Mouse (Mus musculus) stomach, embryonic 16.5 days (tissue): Measurements from ENCODE around the gene S100a8. TPM values are rescaled to one million over a fixed set of nuclear protein-coding genes. Genes with fewer than 3 reads are reported as not detected.

Experiments
- ATAC-seq: fragments of 200-750 bp; cut with Nextera tagmentation; 2 replicates; pipeline ENCODE4 v1.8.0; 2017; ENCODE audit warnings: moderate number of reproducible peaks, moderate TSS enrichment; ENCODE audit not compliant: insufficient read depth, low FRiP score
- H3K27ac ChIP-seq: fragments of 300-500 bp; sonication (generic); 2 replicates; pipeline ENCODE4 v1.5.1; 2014; ENCODE audit warnings: low read length
- H3K27me3 ChIP-seq: fragments of 300-500 bp; sonication (generic); 2 replicates; pipeline ENCODE4 v1.6.1; 2014; ENCODE audit warnings: low read length, control low read depth, mixed read lengths; ENCODE audit not compliant: control insufficient read depth, insufficient read depth
- H3K36me3 ChIP-seq: fragments of 300-500 bp; sonication (generic); 2 replicates; pipeline ENCODE4 v1.6.1; 2014; ENCODE audit warnings: low read length; ENCODE audit not compliant: control insufficient read depth, insufficient read depth
- H3K4me1 ChIP-seq: fragments of 300-500 bp; sonication (generic); 2 replicates; pipeline ENCODE4 v1.6.1; 2014; ENCODE audit warnings: low read length, control low read depth, mixed read lengths; ENCODE audit not compliant: control insufficient read depth, insufficient read depth
- H3K4me2 ChIP-seq: fragments of 300-500 bp; sonication (generic); 2 replicates; pipeline ENCODE4 v1.6.1; 2014; ENCODE audit warnings: low read depth, low read length, mixed read lengths
- H3K4me3 ChIP-seq: fragments of 300-500 bp; sonication (generic); replicated peaks from 2 replicates; pipeline ENCODE4 v1.5.1; 2014; ENCODE audit warnings: mild to moderate bottlenecking, low read length
- H3K9ac ChIP-seq: fragments of 300-500 bp; sonication (generic); 2 replicates; pipeline ENCODE4 v1.6.1; 2014; ENCODE audit warnings: low read length
- H3K9me3 ChIP-seq: fragments of 300-500 bp; sonication (generic); replicated peaks from 2 replicates; pipeline ENCODE4 v1.6.1; 2016; ENCODE audit warnings: low read length, control low read depth; ENCODE audit not compliant: control insufficient read depth
- WGBS: fragments of 180-500 bp; shearing (Covaris S2); extraction: QIAGEN DNeasy Blood & Tissue Kit; methylation state at CpG from one replicate; pipeline ENCODE4 v1.1.7; 2014; 5-methylcytosine and 5-hydroxymethylcytosine counted together
- polyA plus RNA-seq: library from polyadenylated mRNA; unstranded; fragments of >200 nt; fragmentation: Nextera tagmentation; extraction: Ambion mirVana; gene quantifications from 2 replicates; pipeline ENCODE4 v1.2.1, GENCODE M21; 2015

The S100a8 gene
- polyA plus RNA-seq, 1 experiment from 2014 or later, result 367 TPM

DNA sequence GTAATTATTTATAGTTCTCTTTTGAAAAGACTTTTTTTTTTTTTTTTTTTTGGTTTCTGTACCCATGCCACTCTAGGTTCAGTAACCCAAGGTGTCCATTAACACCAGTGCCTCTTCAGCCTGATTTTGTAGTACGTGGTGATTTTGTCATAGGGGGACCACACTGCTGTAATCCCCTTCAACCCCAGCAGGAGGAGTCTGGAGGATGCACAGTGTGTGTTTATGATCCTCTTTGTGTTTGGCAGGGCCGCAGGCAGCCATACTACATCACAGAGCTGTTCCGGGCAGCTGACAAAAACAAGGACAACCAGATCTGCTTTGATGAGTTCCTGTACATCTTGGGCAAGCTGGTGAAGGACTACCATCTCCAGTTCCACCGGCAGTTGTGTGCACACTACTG is 11.4 kb upstream of the S100a8 start:
- ATAC-seq, result no peak
- H3K4me1 ChIP-seq, result no peaks in the 10 kb centered on the region
- no peak overlapping the region for H3K27ac ChIP-seq
- H3K27me3 ChIP-seq, result no peaks in the 10 kb centered on the region
- H3K9ac ChIP-seq, result no peak overlapping the region
- WGBS, result 81% methylated on average over 4 of the region's 4 CpGs
- no peak overlapping the region for H3K4me3 ChIP-seq
- H3K4me2 ChIP-seq, result no peak overlapping the region
- H3K36me3 ChIP-seq, result no peaks in the 10 kb centered on the region
- H3K9me3 ChIP-seq, result no peaks in the 10 kb centered on the region

DNA sequence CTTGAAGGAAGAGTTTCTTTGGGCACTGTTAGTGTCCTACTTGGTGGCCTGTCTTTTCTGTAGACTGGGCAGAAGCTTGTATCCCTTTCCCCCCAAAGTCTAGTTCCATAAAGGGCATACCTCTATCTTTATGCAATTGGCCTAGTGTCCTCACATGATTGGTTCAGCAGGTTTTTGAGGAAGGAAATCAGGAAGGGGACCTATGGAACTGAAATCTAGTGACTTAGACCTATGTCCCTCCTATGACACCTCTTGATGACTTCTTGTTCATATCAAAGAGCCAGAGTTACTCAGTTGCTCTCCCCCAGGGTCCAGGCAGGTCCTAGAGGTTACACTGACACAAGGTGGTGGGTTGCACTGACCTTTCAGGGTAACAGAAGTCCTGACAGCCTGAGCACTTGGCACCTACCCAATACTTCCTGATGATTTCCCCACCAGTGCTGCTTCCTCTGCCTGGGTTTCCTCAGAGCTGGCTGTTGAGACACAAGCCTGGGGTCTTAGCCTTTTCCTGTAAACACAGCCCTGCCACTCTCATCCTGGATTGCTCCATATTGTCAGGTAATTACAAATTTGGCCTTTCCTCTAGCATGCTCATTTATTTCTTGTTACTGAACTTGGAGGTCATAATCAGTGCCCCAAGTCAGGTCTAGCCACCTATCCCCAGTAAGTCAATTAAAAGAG is 9.3 kb upstream of the S100a8 start:
- no peaks in the 10 kb centered on the region for H3K27me3 ChIP-seq
- no peak overlapping the region for H3K9ac ChIP-seq
- no peak overlapping the region for H3K4me3 ChIP-seq
- ATAC-seq, result no peak
- no peak overlapping the region for H3K27ac ChIP-seq
- no peaks in the 10 kb centered on the region for H3K36me3 ChIP-seq
- H3K9me3 ChIP-seq, result no peaks in the 10 kb centered on the region
- H3K4me2 ChIP-seq, result no peak overlapping the region
- no peaks in the 10 kb centered on the region for H3K4me1 ChIP-seq

DNA sequence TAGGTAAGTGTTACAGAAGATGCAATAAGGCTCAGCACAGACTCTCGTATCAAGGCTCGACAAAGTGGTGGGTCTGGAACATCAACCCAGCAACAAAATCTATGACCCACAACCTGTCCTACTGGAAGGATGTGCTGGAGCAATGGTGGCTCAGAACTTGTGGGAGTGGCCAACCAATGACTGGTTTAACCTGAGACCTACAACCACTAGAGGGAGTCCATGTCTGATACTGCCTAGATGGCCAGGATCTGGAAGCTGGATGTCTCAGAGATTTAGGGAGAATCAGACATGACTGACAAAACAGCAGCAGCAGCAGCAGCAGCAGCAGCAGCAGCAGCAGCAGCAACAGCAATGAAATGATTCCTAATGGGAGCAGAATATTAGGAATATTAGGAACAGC is 4.6 kb upstream of the S100a8 start:
- Histone ChIP-seq H3K9ac (no peak overlapping the region), H3K9me3 (no peaks in the 10 kb centered on the region), H3K4me2 (no peak overlapping the region), H3K27me3 (no peaks in the 10 kb centered on the region), H3K4me1 (no peaks in the 10 kb centered on the region), H3K4me3 (no peak overlapping the region), H3K27ac (no peak overlapping the region), H3K36me3 (no peaks in the 10 kb centered on the region)
- WGBS, result 84% methylated on average over 2 of the region's 2 CpGs
- no peak for ATAC-seq

DNA sequence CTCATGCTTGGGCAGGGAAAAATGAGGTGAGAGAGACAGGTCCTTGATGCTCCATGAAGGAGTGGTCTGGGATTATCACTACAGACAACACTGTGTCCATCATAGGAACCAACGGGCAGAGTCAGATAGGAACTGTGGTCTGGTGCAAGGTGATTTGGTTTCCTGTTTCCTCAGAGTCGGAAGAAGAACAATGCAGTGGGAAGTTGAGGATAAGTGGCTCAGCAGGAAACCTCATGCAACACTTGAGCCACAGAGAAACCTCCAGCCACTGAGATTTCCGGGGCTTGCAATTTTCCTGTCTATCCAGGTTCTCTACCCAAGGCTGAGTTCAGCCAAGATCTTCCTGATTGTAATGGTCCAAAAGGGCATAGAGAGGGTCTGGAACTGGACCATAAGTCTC is 9.9 kb downstream of the S100a8 start:
- H3K9ac ChIP-seq, result no peak overlapping the region
- H3K27ac ChIP-seq, result no peak overlapping the region
- H3K4me3 ChIP-seq, result no peak overlapping the region
- no peaks in the 10 kb centered on the region for H3K4me1 ChIP-seq
- H3K27me3 ChIP-seq, result no peaks in the 10 kb centered on the region
- H3K4me2 ChIP-seq, result no peak overlapping the region
- no peaks in the 10 kb centered on the region for H3K9me3 ChIP-seq
- no peak for ATAC-seq
- WGBS, result 55% methylated on average over 3 of the region's 3 CpGs
- H3K36me3 ChIP-seq, result no peaks in the 10 kb centered on the region

DNA sequence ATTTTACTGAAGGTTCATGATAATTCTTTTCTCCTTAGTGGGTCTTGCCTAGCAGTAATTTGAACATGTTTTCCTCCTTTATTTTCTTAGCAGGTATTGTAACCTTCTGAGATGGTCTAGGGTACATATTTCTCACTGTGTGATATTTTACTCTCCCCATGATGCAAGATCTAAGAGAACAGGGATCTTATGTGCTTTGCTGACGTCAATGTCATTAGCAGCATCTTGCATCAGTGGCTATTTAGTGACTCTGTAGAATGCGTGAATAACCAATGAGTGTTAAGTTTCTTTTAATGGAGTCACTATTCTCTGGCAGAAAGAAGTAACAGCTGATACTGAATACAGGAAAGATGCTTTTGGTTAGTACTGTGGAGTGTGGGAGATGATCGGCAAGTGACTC is 15.2 kb downstream of the S100a8 start:
- 91% methylated on average over 3 of the region's 3 CpGs for WGBS
- no peak for ATAC-seq
- H3K4me3 ChIP-seq, result no peak overlapping the region

DNA sequence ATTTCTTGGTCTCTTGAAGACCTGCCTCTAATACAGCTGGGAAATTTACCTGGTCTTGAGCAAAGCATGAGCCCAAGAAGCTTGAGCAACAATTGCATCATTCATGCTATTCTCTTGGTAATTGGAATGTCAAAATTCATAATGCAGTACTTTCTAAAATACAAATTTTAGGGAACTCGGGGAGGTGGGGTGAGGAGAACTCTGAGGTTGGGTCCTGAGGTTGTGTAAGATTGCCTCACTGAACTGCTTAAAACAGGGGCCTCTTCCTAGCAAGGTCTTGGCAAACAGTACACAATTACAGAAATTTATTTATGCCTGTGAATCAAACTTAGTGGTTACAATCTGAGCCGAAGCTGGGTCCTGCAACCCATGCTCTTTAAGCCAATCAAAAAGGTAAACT is 18.1 kb downstream of the S100a8 start:
- Histone ChIP-seq H3K9ac (no peak overlapping the region), H3K27ac (no peak overlapping the region), H3K27me3 (no peaks in the 10 kb centered on the region), H3K4me3 (no peak overlapping the region), H3K36me3 (no peaks in the 10 kb centered on the region), H3K4me2 (no peak overlapping the region), H3K4me1 (no peaks in the 10 kb centered on the region), H3K9me3 (no peaks in the 10 kb centered on the region)
- ATAC-seq, result no peak
- 83% methylated on average over 2 of the region's 2 CpGs for WGBS

More for the DNA sequence above, 15.2 kb downstream of the S100a8 start:
- Histone ChIP-seq H3K27me3 (no peaks in the 10 kb centered on the region), H3K4me2 (no peak overlapping the region), H3K4me1 (no peaks in the 10 kb centered on the region), H3K9ac (no peak overlapping the region), H3K9me3 (no peaks in the 10 kb centered on the region), H3K36me3 (no peaks in the 10 kb centered on the region), H3K27ac (no peak overlapping the region)

DNA sequence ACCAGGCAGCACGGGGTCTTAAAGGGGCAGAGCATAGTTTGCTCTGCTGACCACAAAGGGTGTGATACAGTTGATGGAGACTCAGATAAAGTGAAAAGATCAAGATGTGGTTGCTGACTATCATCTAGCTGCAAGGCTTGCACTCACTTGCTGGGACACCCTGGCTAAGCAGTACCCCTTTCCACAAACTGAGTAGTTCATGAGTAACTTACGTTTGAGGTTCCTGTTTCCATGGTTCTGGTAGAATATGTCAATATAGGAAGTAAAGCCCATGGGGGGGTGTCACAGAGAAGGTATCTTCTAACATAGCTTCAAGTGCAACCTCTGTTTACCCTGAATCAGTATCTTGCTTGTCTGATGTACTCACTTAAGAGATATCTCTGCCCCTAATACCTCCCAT is 24.7 kb downstream of the S100a8 start:
- 68% methylated on average over 2 of the region's 2 CpGs for WGBS
- no peaks in the 10 kb centered on the region for H3K4me1 ChIP-seq
- no peak overlapping the region for H3K9ac ChIP-seq
- H3K4me3 ChIP-seq, result no peak overlapping the region
- no peaks in the 10 kb centered on the region for H3K9me3 ChIP-seq
- no peak overlapping the region for H3K27ac ChIP-seq
- H3K4me2 ChIP-seq, result no peak overlapping the region
- no peak for ATAC-seq
- H3K36me3 ChIP-seq, result no peaks in the 10 kb centered on the region
- H3K27me3 ChIP-seq, result no peaks in the 10 kb centered on the region

DNA sequence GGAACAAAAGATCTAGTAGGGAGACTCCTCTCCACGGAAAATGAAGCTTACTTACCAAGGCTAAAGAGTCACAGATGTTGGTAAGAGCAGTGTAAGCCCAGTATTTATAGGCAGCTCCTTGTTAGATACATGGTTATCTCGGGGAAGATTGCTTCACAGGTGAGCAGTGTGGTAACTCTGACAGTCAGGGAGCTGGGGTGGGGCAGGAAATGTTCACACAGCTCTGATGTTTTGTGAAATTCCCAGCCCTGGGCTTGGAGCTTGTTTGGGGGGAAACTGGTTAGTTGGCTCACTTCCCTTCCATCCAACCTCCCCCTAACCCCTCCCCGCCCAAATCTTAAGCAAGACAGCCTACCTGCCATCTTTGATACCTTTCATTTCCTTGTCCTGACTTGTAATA is 26.8 kb downstream of the S100a8 start, which contains the start of gene S100a9:
S100a9 (minus strand) TSS at position 109 of the 400 bp plus-strand sequence.
- H3K4me2 ChIP-seq, result no peak within 1 kb of the TSS
- WGBS, result 61% methylated on average over 3 of the region's 3 CpGs
- H3K9ac ChIP-seq, result no peak within 1 kb of the TSS
- no peak within 1 kb of the TSS for H3K27ac ChIP-seq
- no peaks in the 10 kb centered on the region for H3K4me1 ChIP-seq
- no peaks in the 10 kb centered on the region for H3K27me3 ChIP-seq
- H3K36me3 ChIP-seq, result no peaks in the 10 kb centered on the region
- no peak for ATAC-seq
- no peaks in the 10 kb centered on the region for H3K9me3 ChIP-seq
- H3K4me3 ChIP-seq, result no peak within 1 kb of the TSS

DNA sequence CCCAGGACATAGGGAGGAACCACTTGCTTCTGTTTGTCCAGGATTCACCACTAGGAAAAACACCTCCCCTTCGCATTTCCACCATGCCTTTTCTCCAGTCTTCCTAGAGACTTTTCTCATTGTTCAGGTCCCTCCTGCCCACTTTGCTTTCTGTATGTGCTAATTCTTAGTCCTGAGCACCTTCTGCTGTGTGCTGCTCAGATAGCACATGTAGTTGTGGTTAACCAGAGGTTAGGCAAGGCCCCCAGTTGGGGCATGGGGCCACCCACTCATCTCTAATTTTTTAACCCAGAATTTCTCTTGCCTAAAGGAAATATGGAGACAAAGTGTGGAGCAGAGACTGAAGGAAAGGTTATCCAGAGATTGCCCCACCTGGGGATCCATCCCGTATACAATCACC is 33.5 kb downstream of the S100a8 start:
- H3K4me1 ChIP-seq, result no peaks in the 10 kb centered on the region
- 85% methylated on average over 2 of the region's 2 CpGs for WGBS
- H3K9me3 ChIP-seq, result no peaks in the 10 kb centered on the region
- no peak overlapping the region for H3K27ac ChIP-seq
- H3K4me2 ChIP-seq, result no peak overlapping the region
- H3K4me3 ChIP-seq, result no peak overlapping the region
- no peaks in the 10 kb centered on the region for H3K27me3 ChIP-seq
- no peak overlapping the region for H3K9ac ChIP-seq
- H3K36me3 ChIP-seq, result no peaks in the 10 kb centered on the region
- ATAC-seq, result no peak
